Mouse (Mus musculus) adrenal gland, postnatal 36 days (tissue): ENCODE measurements around the gene Slc25a13. TPM values are rescaled to one million over a fixed set of nuclear protein-coding genes. Genes with fewer than 3 reads are reported as not detected.
"Not testable (repeated sequence)": the region's sequence is repeated elsewhere in the genome, so short reads cannot be mapped to it uniquely, and the experiment has no call there.

Source experiments
- DNase-seq, 2 experiments: peaks; one replicate each; pipeline ENCODE4 v3.0.0; 2021; ENCODE audit warnings: mixed read lengths in 1 of 2
- total RNA-seq, 2 experiments: library from RNA; stranded (reverse); gene quantifications; 2 replicates each; pipeline ENCODE4 v1.2.3; 2021

Slc25a13 gene
- total RNA-seq, 2 experiments from 2014 or later = 11.1 to 17.3 TPM

DNA sequence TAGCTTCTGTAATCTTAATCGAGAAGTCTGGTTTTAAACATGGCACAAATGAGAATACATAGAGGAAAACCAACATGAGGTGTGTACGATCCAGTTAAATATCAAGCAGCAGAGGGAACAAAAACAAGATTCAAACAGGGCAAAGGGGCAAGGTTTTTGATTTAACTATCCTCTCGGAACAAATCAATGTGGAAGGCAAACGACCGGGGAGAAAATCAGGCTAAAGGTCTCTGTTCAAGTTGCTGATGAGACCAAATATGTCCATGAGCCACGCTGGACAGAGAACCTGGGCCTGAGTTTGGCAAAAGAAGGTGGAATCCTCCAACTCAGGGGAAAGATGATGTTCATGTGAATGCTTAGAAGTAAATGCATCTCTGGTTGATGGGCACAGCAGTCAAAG, 14.5 kb downstream of the Slc25a13 start:
- no peak for DNase-seq

DNA sequence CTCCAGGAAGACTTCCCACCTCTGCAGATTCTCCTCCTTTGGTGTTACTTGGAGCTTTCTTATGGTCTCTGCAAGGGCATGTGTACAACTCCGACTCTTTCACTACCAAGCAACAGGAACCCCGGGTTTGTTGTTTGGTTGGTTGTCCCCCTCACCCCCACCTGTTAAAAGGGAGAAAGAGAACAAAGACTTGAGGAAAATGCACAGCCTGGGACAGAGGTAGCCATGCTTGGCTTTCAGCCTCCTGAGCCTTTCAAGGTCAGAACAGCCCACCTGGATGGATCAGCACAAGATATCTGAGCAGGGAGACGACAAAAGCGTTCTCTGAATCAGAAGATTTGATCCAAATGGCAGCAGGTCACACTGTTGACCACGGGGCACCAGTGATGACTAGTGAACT, 15.0 kb downstream of the Slc25a13 start:
- DNase-seq = no peak

DNA sequence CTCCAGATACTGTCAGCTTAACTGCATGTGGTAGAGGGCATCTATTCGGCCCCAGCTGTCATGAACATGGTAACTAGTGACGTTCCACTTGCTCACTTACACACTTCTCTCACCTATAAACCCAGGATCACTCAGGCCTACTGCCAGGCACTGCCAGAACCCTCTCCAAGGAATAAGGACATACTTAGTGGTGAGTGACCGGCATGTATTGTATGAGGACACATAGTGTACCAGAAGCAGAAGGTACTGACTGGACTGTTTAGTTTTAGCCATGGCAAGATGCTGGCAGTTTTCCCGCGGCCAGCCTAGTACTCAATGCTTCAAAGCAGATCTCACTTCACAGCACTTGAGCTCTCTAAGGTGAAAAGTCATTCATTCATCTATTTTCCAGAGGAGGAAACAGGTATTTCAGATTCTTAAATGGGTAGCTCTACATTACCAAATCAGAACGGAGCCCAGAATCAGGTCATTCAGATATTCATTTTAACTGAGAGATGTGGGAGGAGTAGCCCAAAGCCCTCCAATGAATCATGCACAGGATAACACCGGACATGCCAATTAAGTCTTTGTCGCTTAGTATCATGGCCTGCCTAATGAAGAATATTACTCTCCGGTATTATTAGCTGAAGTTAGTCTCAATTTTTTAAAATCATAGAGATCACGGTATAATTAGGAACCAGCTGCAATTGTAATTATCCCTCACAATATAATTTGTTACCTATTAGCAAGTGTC, 17.7 kb downstream of the Slc25a13 start:
- no peak for DNase-seq

DNA sequence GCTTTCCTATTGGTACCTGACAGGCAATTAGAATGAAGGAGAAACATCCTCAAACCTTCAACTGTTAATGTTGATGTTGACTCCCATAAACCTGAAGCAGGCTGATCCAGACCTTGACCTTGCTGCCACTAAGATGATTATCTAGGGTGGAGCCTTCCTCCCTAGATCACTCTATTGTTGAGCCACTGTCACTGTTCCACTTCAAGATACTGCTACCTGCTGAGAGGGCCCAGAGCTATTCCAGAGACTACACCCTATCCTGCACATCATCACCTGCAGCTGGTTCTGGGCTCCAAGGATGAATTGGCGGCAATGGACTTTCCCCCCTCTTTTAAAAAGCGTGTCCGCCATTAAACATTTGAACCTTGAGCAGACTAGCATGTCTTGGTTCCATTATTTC, 18.9 kb downstream of the Slc25a13 start:
- DNase-seq = not testable (repeated sequence)

DNA sequence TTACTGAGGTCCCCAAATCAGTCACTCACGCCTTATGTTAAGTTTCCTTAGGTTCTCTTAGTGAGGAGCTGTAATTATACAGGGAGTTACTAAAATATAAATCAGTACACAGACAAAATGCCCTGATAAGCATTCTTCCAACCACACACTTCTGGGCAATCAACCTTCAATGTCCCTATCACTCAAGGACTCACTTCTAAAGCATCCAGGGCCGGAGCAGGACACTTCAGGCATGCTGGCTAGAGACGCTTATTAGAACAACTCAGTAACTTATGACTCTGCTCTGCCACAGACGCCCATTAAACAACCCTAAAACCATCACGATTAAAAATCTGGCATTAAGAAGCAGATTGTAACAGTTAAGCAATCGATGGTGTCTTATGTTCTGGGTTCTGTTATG, 19.6 kb downstream of the Slc25a13 start:
- no peak for DNase-seq

DNA sequence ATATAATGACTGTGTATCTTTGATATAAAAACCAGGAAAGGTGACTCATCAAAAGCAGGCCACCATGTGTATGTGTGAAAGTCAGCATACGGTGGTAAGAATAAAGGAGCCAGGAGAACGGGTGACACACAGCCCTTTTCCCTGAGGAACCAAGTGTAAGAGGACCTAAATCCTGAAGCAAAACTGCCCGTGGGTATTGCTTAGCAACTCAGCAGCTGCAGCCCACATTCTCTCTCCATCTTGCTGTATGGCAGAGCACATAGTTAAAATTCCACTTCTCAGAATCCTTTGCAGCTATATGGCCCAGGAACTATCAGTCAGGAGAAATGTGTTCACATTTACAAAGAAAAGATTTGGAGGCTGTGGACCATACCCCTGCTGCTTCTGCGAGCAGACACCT, 20.4 kb downstream of the Slc25a13 start:
- DNase-seq = no peak

DNA sequence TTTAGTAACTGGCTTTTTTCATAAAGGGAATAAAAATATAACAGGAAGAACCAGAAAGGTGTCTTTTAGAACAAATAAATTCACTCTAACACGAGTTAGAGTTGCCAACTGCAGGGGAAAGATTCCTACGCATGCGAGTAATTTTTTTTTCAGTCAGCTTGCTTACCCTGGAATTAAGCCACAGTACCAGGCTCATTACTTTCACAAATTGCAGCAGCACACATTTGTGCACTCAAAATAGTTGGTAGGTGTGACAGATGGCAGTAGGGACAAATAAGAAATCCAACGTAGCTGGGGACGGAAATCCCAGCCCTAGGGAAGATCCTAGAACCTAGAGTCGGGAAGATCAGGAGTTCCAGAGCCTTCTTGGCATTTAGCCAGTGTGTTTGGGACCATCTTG, 22.1 kb downstream of the Slc25a13 start:
- no peak for DNase-seq

DNA sequence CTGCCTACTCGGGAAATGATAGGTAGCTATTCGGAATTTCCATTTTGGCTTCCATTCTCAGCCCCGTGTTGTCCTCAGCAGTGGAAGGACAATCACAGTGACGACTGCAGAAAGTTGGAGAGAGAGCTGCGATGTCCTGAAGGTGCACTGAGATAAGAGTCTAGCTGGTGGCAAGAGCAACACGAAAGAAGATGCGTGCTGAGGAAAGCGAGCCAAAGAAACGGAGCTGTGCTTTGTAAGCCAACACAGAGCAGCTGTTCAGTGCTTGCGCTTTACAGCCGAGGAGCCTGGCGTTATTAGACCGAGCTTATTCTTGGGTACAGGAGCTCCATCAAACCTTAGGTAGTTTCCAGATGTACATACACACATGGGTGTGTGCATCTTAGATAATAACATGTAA, 23.1 kb downstream of the Slc25a13 start:
- no peak for DNase-seq

DNA sequence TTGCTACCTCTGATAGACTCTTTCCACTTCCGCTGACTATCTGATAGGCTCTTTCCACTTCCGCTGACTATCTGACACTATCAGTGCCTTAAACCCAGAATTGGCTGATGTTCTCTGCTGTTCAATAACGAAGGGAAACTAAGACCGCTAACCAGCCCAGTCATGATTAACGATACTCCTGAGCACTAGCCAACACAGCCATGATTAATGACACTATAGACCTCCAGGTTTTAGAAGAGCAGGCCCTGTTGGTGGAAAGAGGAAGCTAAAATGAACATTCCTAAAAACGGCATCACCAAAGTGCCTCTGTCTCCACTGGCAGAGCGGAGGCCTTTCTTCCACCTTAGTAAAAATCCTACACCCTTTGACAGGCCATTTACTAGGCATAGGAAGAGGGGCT, 24.6 kb downstream of the Slc25a13 start:
- no peak for DNase-seq

DNA sequence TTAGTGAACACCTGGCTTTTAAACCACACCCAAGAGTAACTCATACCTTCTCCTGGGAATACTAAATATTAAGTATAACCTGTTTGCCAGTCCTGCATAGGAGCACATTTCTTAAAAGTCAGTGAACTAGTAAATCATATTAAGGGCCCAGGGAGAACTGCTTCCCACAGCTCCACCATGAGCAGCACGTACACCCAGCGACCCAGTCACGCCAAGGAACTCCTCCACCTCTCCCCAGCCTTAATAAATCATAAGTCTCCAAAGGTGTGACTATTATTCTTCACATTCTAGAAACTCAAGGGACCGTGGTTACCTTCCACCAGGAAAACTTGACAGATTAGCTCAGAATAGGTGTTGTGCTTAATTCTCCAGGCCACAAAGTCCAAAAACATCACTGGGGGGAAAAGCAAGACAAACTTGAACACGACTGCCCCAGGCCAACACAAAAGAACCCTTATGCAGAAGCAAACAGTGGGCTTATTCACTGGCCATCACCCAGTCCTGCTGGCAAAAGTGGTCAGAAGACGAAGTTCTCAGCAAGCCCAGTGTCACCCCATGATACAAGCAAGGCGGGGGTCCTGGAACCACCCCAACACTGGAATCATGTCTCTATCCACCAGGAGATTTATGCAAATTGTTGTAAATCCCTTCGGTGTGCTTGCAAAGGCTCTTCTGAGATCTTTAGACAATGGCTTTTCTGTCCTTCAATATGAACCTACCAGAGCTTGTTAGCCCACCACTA, 25.2 kb downstream of the Slc25a13 start:
- no peak for DNase-seq

DNA sequence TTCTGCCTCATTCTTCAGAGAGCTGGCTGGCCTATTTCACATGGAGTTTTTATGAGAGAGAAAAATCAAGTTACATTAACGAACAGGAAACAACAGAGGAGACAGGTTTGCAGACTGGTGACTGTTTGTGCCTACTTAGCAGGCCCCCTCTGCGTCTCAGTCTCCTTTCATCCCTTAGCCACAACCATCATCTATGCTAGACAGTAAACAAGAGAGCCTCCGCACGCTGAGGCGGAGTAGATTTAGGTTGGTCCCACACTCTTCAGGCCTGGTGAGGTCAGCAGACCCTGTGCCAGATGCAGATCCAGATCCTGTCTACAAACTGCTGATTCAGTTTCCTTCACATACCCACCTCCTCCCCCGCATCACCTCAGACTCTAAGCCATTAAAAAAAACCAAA, 28.0 kb downstream of the Slc25a13 start:
- no peak for DNase-seq

DNA sequence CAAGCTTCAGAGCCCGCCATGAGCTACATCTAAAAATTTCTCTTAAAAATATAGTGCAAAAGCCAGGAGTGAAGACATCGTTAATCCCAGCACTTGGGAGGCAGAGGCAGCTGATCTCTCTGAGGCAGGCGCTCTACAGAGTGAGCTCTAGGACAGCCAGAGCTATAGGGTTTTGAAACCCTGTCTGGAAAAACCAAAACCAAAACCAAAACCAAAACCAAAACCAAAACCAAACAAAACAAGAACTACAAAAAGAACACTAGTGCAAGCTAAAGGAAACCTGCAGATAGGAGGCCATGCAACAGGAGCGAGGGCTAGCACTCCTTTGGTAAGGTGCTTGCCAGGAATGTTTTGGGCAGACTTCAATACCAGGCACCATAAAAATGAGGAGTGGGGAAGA, 30.5 kb downstream of the Slc25a13 start:
- DNase-seq = no peak

DNA sequence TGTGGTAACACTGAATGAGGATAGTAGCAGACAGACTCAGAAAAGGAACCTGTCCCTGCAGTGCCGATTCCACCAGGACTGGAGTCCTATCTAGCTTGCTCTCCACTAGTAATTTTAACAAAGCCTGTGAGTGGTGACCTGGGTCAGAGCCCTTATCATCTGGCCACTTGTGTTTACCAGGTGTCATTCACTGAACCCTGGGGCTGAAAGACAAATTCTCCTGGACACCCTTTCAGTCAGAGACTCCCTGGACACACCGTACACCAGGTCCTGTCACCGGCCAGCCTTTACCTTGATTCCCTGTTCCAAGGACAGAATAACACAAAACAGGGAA, 31.3 kb downstream of the Slc25a13 start:
- DNase-seq = no peak

DNA sequence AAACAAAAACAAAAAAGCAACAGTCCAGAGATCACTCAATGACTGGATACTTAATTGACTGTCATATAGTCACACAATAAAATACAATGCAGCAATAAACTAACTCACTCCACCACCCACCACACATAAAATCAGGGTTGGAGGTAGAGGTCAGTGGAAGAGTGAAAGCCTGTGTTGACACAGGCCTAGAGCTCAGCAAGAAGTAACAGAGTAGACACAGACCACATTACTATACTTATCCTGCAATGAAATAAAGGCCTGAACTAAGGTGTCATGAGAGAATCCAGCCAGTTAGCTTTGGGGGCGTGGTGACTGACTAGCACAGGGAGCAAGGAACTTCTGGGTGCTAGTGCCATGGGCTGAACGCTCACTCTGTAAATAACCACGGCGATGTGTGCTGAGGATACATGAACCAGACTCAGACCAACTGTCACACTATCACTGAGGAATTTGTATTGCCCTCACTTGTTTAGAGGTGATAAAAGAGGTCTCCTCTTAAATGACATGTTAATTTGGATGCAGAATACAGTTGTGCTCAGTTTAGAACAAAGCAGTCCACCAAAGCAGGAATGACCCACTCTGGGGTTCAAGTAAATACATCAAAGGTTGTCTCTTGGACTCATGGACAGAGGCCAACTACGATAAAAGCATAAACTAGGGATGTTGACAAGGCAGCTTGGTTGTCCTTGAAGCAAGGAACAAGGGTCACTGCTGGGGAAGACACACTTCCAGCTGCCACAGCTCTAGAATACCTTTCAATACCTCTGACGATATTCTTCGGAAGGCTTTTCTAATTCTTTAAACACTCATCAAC, 31.8 kb downstream of the Slc25a13 start:
- peak in 1 of 2 experiments; percentile 40 for DNase-seq

DNA sequence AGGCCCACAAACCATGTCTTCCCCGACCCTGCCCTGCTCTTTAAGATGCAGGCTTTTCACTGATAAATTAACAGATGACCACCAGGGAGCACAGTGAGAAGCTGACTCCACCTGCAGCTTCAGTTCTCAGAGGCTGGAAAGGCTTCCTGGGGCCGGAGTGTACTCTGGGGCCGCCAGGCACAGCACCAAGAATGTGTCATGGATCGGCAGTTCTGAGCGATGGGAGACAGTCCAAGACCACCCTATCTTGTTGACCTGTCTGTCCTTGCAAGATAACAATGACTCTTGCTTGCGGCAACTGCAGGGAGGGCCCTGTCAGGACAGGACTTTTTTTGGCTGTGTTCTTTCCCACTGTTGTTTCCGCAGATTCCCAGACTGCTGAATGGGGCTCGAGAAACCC, 33.4 kb downstream of the Slc25a13 start:
- DNase-seq = peak; percentile 31 to 37

DNA sequence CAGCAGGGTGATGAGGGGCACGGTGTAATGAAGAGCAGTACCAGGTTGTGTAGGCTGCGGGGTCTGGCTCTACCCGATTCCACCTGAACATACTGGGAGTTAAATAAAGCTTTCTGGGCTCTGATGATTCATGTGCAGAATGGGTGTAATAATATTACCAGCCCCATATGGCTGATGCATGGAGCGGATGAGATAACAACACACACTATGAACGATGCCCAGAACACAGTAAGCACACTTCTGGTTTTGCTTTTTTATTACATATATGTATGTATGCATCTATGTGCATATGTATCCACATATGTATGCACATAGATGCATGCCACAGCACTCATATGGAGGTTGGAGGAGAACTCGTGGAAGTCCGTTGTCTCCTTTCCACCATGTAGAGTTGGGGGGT, 34.8 kb downstream of the Slc25a13 start:
- DNase-seq = no peak

DNA sequence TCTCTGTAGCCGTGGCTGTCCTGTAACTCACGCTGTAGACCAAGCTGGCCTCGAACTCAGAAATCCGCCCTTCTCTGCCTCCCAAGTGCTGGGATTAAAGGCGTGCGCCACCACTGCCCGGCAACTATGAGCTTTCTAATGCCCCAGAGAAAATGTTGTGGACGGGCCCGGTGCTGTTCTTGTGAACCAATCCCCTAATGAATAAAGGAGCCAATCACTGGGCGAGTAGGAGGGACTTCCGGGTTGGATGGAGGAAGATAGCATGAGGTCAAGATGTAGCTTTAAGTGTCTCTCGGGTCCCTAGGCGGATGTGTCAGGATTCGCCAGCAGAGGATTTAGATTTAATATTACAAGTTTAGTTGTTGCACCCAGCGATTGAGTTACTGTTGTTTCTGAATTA, 38.6 kb downstream of the Slc25a13 start:
- not testable (repeated sequence) for DNase-seq

DNA sequence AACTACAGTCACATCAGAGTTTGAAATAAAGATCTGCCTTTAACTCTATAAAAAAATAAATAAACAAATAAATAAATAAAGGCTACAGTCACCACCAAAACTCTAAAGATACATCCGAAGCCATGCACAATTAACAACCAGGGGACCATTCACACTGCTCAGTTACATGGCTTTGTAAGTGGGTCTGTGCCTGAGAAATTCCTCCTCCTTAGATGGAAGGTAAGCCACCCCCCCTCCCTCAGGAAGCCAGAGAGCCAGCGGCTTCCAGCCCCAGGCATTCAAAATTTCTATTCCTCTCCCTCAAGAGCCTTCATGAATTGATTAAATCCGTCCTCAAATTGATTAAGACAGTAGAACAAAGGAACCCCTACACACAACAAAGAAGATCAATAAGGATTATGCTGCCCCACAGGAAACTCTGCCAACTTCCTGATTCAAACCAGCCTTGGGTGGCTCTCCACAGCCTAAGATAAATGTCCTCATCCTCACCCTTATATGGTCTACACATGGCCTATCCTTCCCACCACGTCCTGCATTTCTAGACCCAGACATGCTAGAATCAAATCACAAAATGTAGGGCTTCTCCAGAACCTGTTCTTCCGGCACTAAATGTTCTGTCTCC, 41.5 kb downstream of the Slc25a13 start:
- no peak for DNase-seq

DNA sequence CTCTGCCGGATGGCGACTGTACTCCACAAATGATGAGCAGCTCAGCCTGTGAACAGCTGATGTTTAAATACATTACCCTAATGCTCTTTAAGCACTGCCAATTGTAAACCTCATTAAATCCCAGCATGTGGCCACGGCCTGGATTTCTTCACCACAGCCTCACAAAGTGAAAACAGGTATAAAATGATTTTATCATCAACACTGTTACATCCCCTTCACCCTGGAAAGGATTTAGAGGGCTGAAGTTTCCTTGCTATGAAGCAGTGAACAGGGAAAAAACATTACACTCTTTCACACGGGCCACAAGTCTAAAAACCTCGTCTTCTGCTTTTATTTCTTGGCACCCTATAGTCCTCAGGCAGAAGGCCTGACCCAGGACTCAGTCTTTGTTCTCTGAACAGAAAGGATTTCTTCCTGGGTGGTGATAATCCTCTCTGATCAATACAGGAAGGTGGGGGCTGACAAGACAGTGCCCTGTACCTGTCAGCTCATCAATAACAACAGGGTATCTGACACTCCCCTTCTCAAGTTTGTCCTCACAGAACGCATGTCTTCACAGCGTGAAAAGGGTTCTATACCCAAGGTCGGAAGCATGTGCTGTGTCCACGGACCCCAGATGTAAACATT, 42.9 kb downstream of the Slc25a13 start:
- DNase-seq = no peak

DNA sequence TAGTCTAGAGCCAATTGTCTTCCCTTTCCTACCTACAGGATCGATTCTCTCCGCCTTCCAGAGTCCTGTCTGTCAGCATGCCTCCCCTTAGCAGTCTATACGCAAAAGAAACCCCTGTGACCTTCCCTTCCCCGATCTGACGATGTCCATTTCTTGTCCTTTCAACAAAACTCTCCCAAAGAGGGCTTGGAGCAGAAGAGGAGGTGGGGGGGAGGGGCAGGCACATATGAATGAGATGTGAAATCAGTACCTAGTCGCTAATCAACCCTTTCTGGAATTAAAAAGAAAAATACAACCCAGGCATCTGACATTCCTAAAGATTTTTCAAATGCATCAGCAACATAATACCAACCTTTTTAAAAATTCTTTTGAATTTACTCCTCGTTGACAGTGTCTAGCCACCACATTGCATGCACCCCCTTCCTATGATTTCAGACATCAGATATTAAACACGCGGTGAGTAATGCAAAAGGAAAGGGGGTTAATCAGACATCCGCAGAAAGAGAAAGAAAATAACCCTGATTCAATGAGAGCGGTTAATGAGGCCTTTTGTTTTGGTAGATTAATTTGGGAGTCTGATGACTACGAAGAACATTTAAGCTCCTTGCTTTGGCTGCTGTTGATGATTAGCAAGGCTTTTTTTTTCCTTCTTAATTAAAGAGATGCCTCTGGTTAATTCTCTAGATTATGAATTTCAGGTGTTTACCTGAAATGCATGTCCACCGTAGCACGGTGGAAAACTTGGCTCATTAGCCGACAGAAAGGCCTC, 43.6 kb downstream of the Slc25a13 start:
- DNase-seq = no peak

DNA sequence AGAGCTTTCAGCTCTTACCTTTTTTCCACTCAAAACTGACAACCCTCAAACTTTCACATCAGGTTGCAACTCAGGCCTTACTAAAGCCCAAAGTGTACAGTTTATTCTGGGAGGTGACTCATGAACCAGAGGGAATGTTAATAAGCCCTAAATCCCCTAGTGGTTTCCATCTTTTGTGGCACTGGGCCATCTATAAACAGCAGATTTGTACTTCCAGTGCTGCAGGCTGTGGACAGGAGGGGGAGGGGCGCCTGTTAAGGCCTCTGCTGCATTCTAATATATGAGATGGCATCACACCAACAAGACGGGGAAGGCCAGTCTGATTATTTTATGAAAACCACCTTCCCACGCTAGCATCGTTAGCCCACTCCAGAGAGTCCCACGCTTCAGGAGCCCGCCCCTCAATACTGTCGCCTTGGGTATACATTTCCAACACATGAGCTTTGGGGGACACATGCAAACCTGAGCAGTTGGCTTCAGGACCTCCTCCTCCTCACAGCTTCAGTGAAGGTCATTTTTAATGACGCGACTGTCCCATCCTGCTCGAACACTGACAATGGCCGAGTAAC, 48.3 kb downstream of the Slc25a13 start:
- DNase-seq = no peak
